Mouse (Mus musculus) granulocyte monocyte progenitor cell, adult 5-6 weeks (primary cell): ENCODE results near the gene Snrnp70. TPM values are rescaled to one million over a fixed set of nuclear protein-coding genes. Genes with fewer than 3 reads are reported as not detected.

Experiments
- ATAC-seq: replicated peaks from 2 replicates; pipeline ENCODE4 v1.8.0; 2016; ENCODE audit warnings: mild to moderate bottlenecking, moderate TSS enrichment, inconsistent platforms; ENCODE audit not compliant: poor library complexity, severe bottlenecking
- total RNA-seq, 2 experiments: library from RNA; stranded (forward) in 1 of 2; stranded (reverse) in 1 of 2; fragments of 200-712, 200-1000 nt in 1 of 2; fragments of >200 nt in 1 of 2; fragmentation: Nextera tagmentation in 1 of 2; gene quantifications; 2 replicates each; pipeline ENCODE4 v1.2.3; 2014 to 2017

Gene Snrnp70
- total RNA-seq, 2 experiments from 2014 or later: 259 to 382 TPM

DNA sequence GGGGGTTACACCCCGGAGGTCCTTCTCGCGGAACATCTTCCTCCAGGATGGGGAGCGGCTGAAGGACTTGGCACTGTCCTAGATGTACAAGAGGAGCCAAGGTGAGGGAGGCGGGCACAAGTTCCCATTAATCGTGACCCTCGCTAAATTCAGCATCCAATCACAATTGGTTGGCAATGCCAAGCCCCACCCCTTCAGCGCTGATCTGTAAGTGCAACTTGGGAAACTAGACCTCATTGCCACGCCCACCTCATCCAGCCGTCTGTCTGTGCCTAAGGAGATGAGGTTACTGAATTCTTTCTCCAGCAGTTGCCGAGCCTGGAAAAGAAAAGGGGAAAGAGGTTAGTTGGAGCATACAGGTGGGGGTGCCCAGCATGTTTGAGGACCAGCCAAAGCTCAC lies 54.9 kb downstream of the Snrnp70 start:
- peak; percentile 37 for ATAC-seq

DNA sequence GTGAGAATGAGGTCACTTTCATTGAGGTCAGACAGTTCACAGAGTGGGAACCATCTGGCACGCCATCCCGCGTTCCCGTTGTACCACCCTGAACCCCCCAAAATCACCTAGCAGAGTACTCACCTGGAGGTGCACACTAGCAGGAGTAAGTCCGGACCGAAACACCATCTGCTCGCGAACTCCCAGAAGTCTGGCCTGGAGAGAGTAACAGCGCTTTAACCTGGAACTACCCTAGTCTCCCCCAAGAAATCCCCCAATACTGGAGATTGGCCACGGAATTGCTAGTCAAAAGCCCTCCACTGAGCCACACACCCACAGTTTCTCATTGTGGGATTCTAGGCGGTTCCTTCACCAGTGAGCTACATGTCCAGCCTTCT lies 55.5 kb downstream of the Snrnp70 start:
- ATAC-seq: no peak

DNA sequence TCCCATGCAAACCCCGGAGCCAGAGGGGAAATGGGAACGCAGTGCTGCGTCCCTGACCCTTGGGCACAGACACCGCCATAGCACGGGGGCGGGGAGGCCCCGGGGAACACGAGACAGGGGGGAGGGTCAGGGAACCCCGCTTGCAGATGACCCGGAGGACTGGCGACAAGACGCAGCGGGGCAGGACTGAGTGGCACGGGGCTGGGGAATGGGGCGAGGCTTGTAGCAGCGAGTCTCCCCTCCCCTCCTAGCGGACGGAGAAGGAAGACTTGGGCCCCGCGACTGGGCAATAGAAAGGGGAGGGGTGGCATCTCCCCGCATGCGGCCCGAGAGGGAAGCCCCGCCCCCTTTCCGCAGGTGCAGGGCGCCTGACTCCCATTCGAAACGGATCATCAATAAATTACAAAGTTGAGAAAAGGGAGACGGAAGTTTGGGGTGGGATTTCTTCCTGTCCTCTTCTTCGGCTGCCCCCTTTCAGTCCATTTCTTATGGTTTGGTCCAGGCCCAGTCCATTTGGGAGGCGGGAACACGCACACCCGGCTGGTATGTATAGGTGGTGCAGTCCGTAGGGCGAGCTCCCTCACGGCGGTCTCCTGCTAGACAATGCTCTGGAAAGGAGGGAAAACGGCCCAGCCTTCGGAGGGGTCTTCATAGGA lies 56.0 kb downstream of the Snrnp70 start:
- ATAC-seq: peak; percentile 60

DNA sequence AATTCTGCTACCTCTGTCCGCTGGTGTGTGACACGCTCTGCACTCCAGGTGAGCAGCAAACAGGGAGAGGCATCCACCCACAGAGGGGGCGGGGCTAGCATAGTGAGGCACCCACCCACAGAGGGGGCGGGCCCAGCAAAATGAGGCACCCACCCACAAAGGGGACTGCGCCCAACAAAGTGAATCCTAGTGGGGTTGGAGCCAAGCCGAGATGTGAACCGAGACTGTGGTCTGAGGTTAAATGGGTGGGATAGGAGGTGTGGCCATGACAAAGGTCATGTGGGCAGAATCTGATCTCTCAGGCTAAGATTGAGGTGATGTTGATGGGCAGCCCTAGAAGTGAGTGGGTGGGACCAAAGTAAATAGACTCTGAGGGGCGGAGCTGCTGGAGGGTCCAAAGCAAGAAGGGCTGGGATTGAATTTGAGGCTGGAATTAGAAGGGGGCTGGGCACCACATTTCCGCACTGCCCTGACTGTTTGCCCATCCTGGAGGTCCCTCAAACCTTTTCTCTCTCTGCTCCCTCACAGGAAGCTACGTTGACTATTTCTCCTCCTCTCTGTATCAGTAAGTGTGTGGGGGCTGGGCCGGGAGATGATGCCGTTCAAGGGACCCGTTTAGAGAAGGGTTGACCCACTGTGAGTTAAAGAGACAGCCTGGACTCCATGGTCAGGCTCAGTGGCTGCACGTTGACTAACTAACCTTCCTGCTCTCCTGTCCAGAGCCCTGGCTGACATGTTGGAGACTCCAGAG lies 57.2 kb downstream of the Snrnp70 start:
- 0 out of 2 replicates have a peak, but pooled peaks have one; percentile 2 for ATAC-seq

DNA sequence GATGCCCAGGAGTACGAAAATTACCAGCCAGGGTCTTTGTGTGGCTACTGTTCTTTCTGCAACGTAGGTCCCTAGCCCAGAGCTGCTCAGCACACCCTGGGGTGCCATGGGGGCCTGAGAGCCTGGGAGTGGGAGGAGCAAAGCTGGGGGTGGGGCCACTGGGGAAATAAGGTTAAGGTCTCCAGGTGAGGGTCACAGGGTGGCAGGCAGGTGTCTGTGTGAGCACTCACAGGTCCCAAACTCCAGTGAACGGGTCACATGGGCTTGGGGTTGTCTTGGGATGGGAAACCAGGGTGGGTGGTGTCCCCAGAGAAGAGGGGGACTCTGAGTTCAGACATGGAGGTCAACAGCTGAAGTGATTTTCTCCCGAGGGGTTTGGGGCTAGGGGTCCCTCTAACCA lies 58.1 kb downstream of the Snrnp70 start:
- no peak for ATAC-seq

DNA sequence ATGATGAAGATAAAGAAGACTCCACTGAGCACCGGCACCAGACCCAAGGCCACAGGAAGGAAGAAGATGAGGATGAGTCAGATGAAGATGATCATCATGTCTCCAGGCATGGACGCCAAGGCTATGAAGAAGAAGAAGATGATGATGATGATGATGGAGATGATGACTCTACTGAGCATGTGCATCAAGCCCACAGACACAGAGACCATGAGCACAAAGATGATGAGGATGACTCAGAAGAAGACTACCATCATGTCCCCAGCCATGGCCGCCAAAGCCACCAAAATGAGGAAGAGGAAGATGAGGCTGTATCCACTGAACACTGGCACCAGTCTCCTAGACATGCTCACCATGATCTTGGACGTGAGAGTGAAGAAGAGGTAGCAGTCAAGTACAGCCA lies 59.2 kb downstream of the Snrnp70 start:
- no peak for ATAC-seq

DNA sequence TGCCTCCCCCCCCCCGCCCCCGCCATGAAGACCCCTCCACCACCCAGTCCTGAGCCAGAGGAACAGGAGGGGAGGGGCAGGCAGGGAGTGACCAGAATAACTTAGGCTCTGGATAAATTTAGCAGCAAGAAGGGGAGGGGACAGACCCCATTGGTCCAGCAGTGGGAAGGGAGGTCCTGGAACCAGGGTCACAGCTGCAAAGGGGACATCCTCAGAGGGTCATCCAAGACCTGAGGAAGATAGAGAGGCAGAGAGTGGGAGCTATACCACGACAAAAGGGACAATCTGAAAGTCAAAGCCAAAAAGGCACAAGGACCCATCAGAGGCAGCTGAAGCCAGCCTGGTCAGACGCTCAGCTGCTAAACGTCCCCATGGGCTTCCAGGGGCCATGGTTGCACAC lies 60.5 kb downstream of the Snrnp70 start, which contains the start of gene Hrc:
Gene Hrc, plus strand, starts transcription at position 235 of the 400 bp plus-strand sequence.
- ATAC-seq: no peak

DNA sequence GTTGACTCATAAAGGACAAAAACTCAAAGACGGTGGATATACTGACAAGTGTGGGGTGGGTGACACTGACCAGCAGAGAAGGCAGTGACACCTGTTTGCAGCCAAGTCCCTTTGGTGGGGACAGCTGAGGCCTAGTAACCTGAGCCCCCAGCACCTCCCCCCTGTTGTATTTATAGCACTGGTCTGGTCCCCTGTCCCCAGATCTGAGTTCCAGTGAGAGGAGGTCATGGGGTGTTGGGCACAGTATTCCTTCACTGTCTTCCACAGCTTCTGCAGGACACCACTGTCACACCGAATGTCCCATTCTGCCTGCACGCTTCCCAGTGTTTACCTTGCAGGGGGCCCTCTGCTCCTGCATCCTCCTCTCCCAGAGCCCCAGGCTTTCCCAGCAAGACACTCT lies 60.9 kb downstream of the Snrnp70 start:
- ATAC-seq: no peak

DNA sequence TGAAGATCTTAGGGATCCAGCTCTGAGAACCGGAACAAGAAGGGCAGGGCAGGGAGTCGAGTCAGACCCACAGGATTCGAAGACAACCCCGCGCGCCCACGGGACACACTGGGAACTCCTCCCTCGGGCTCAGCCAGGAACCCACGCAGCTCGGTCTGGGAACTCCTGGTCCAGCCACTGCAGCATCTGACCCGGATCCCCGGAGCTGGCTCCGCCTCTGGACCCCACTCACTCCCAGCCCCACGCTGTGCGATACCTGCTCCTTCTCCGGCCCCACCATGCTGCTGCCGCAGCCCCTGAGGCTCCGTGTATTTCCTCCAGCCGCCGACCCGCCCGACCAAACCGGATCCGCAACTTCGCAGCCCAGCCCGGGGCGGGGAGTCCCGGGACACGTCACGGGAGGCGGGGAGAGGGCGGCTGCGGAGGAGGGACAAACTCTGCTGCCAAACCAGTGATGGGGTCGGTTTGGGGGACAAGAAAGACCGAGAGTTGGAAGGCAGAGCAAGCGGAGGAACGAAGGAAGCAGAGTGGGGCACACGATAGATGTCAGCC lies 62.0 kb downstream of the Snrnp70 start, which contains the start of gene Trpm4:
Gene Trpm4, minus strand, starts transcription at position 350 of the 552 bp plus-strand sequence.
- ATAC-seq: peak; percentile 80

DNA sequence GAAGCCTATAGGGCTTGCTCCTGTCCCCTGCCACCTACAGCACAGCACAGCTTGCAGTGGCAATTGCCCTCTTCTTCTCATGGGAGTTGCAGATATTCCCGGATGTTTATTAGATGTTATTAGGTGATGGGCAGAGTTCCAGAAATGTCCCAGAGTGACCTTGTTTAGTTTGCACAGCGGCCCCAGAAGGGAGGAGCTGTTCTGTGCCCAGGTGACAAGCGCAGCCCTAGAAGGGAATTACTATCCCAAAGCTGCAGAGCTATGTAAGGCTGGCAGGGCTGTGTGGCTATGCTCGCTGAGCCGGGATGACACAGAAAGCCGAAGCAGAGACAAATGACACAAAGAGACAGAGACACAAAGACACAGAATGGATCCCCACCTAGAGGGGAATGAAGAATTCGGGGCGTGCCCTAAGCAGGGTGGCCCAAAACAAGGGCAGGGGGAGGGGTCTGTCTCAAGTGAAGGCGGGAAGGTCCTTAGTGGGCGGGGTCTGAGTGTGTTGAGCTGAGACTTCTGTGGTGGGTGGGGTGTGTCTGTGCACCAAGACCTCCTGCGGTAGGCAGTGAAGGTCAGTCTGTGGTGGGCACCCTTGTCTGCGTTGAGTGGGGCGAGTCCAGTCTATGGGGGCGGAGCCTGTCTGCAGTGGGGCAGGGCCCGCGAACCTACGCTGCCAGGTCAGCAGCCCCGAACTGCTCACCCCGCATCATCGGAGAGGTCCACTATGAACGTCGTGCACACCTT lies 62.7 kb downstream of the Snrnp70 start:
- peak; percentile 67 for ATAC-seq

DNA sequence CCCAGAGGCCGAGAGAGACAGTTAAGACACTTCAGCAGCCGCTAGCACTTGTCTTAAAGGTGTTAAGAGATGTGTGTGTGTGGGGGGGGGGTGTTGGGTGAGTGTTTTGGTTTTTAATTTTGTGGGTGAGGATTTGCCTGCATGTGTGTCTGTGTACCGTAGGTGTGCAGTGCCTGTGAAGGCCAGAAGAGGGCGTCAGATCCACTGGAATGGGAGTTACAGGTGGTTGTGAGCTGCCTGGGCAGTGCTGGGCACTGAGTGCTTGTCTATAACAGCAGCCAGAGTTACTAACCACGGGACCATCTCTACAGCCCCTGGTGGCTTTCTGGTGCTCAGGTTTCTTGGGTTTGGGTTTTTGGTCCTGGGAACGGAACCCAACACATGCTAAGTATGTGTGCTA lies 64.0 kb downstream of the Snrnp70 start:
- no peak for ATAC-seq

DNA sequence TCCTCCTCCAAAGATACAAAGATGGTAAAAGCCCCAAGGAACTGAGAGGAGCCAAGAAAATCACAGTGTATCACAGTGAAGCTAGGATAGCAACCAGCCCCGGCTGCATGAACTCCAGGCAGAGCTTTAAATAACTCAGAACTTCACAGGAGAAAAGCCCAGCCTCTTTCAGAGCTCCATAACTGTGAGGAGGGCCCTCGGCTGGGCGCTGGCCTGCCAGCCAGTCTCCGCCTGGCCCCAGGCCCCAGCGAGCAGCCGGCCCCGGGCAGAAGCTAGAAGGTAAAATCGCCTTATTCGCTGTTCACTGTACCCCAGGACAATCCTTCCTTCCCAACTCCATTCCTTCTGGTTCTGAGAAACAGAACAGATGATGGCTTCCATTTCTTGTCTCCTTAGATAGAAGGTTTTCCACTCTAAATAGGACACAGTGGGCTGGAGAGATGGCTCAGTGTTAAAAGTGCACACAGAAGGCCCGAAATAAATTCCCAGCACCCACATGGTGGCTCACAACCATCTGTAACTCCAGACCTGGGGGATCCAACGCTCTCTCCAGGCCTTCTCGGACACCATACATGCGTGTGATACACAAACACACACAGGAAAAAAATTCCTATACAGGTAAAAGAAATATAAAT lies 66.6 kb downstream of the Snrnp70 start:
- ATAC-seq: no peak

Other genes with a start within 250 kb of the Snrnp70 start
Only the 30 nearest of the 35 such genes appear.
- not detected in 2 replicates for gene Gfy, start 216.2 kb downstream of the Snrnp70 start, total RNA-seq (2014; fragmentation: Nextera tagmentation)
- not detected in 2 replicates for gene Gfy, start 216.2 kb downstream of the Snrnp70 start, total RNA-seq (2017)
- gene Pth2, start 214.7 kb downstream of the Snrnp70 start, total RNA-seq (2014; fragmentation: Nextera tagmentation): not detected in 2 replicates
- not detected in 2 replicates for gene Pth2, start 214.7 kb downstream of the Snrnp70 start, total RNA-seq (2017)
- gene Ccdc155, start 190.8 kb downstream of the Snrnp70 start, total RNA-seq (2014; fragmentation: Nextera tagmentation): not detected in 2 replicates
- gene Ccdc155, start 190.8 kb downstream of the Snrnp70 start, total RNA-seq (2017): 0.26 and 0.67 TPM in 2 replicates
- gene Dkkl1, start 183.6 kb downstream of the Snrnp70 start, total RNA-seq (2014; fragmentation: Nextera tagmentation): 2.3 and 9.5 TPM in 2 replicates
- gene Dkkl1, start 183.6 kb downstream of the Snrnp70 start, total RNA-seq (2017): 0.77 TPM in 1 of 2 replicates, not detected in the other
- gene Tead2, start 180.0 kb downstream of the Snrnp70 start, total RNA-seq (2014; fragmentation: Nextera tagmentation): 0.62 TPM in 1 of 2 replicates, not detected in the other
- not detected in 2 replicates for gene Tead2, start 180.0 kb downstream of the Snrnp70 start, total RNA-seq (2017)
- 104 and 177 TPM in 2 replicates for gene Cd37, start 156.6 kb downstream of the Snrnp70 start, total RNA-seq (2014; fragmentation: Nextera tagmentation)
- 59.5 and 69.2 TPM in 2 replicates for gene Cd37, start 156.6 kb downstream of the Snrnp70 start, total RNA-seq (2017)
- gene Slc6a16, start 154.7 kb downstream of the Snrnp70 start, total RNA-seq (2014; fragmentation: Nextera tagmentation): not detected in 2 replicates
- gene Slc6a16, start 154.7 kb downstream of the Snrnp70 start, total RNA-seq (2017): not detected in 2 replicates
- gene Slc6a21, start 118.2 kb downstream of the Snrnp70 start, total RNA-seq (2014; fragmentation: Nextera tagmentation): not detected in 2 replicates
- not detected in 2 replicates for gene Slc6a21, start 118.2 kb downstream of the Snrnp70 start, total RNA-seq (2017)
- 5.4 and 6.3 TPM in 2 replicates for gene Trpm4, start 62.0 kb downstream of the Snrnp70 start, total RNA-seq (2014; fragmentation: Nextera tagmentation)
- 2.4 and 3.9 TPM in 2 replicates for gene Trpm4, start 62.0 kb downstream of the Snrnp70 start, total RNA-seq (2017)
- gene Hrc, start 60.5 kb downstream of the Snrnp70 start, total RNA-seq (2014; fragmentation: Nextera tagmentation): not detected in 2 replicates
- not detected in 2 replicates for gene Hrc, start 60.5 kb downstream of the Snrnp70 start, total RNA-seq (2017)
- gene Ppfia3, start 28.7 kb downstream of the Snrnp70 start, total RNA-seq (2014; fragmentation: Nextera tagmentation): 1.2 TPM in 1 of 2 replicates, not detected in the other
- gene Ppfia3, start 28.7 kb downstream of the Snrnp70 start, total RNA-seq (2017): not detected in 2 replicates
- not detected in 2 replicates for gene Lin7b, start 25.2 kb downstream of the Snrnp70 start, total RNA-seq (2014; fragmentation: Nextera tagmentation)
- gene Lin7b, start 25.2 kb downstream of the Snrnp70 start, total RNA-seq (2017): 1.9 TPM in 1 of 2 replicates, not detected in the other
- gene Kcna7, start 9.9 kb upstream of the Snrnp70 start, total RNA-seq (2014; fragmentation: Nextera tagmentation): not detected in 2 replicates
- gene Kcna7, start 9.9 kb upstream of the Snrnp70 start, total RNA-seq (2017): not detected in 2 replicates
- not detected in 2 replicates for gene Ntf5, start 18.0 kb upstream of the Snrnp70 start, total RNA-seq (2014; fragmentation: Nextera tagmentation)
- not detected in 2 replicates for gene Ntf5, start 18.0 kb upstream of the Snrnp70 start, total RNA-seq (2017)
- gene Lhb, start 25.1 kb upstream of the Snrnp70 start, total RNA-seq (2014; fragmentation: Nextera tagmentation): not detected in 2 replicates
- gene Lhb, start 25.1 kb upstream of the Snrnp70 start, total RNA-seq (2017): not detected in 2 replicates
- gene Gys1, start 39.1 kb upstream of the Snrnp70 start, total RNA-seq (2014; fragmentation: Nextera tagmentation): 27.1 and 32.4 TPM in 2 replicates
- gene Gys1, start 39.1 kb upstream of the Snrnp70 start, total RNA-seq (2017): 20.3 and 21.3 TPM in 2 replicates
- 90.0 and 147 TPM in 2 replicates for gene Ruvbl2, start 42.4 kb upstream of the Snrnp70 start, total RNA-seq (2014; fragmentation: Nextera tagmentation)
- 191 and 250 TPM in 2 replicates for gene Ruvbl2, start 42.4 kb upstream of the Snrnp70 start, total RNA-seq (2017)
- gene Ftl1, start 64.1 kb upstream of the Snrnp70 start, total RNA-seq (2014; fragmentation: Nextera tagmentation): 1,113 and 1,886 TPM in 2 replicates
- 1,040 and 1,064 TPM in 2 replicates for gene Ftl1, start 64.1 kb upstream of the Snrnp70 start, total RNA-seq (2017)
- 39.3 and 51.9 TPM in 2 replicates for gene Bax, start 71.2 kb upstream of the Snrnp70 start, total RNA-seq (2014; fragmentation: Nextera tagmentation)
- gene Bax, start 71.2 kb upstream of the Snrnp70 start, total RNA-seq (2017): 28.7 and 34.2 TPM in 2 replicates
- gene Tulp2, start 86.1 kb upstream of the Snrnp70 start, total RNA-seq (2014; fragmentation: Nextera tagmentation): not detected in 2 replicates
- gene Tulp2, start 86.1 kb upstream of the Snrnp70 start, total RNA-seq (2017): not detected in 2 replicates
- not detected in 2 replicates for gene Gm45808, start 91.1 kb upstream of the Snrnp70 start, total RNA-seq (2014; fragmentation: Nextera tagmentation)
- not detected in 2 replicates for gene Gm45808, start 91.1 kb upstream of the Snrnp70 start, total RNA-seq (2017)
- gene Dhdh, start 93.1 kb upstream of the Snrnp70 start, total RNA-seq (2014; fragmentation: Nextera tagmentation): 29.3 and 31.1 TPM in 2 replicates
- 18.4 and 20.2 TPM in 2 replicates for gene Dhdh, start 93.1 kb upstream of the Snrnp70 start, total RNA-seq (2017)
- 184 and 207 TPM in 2 replicates for gene Nucb1, start 114.7 kb upstream of the Snrnp70 start, total RNA-seq (2014; fragmentation: Nextera tagmentation)
- 316 and 398 TPM in 2 replicates for gene Nucb1, start 114.7 kb upstream of the Snrnp70 start, total RNA-seq (2017)
- gene Ppp1r15a, start 130.5 kb upstream of the Snrnp70 start, total RNA-seq (2014; fragmentation: Nextera tagmentation): 8.3 and 22.1 TPM in 2 replicates
- 51.1 and 54.9 TPM in 2 replicates for gene Ppp1r15a, start 130.5 kb upstream of the Snrnp70 start, total RNA-seq (2017)
- gene Plekha4, start 130.6 kb upstream of the Snrnp70 start, total RNA-seq (2014; fragmentation: Nextera tagmentation): not detected in 2 replicates
- 0.26 TPM in 1 of 2 replicates, not detected in the other for gene Plekha4, start 130.6 kb upstream of the Snrnp70 start, total RNA-seq (2017)
- gene Hsd17b14, start 159.2 kb upstream of the Snrnp70 start, total RNA-seq (2014; fragmentation: Nextera tagmentation): 4.4 TPM in 1 of 2 replicates, not detected in the other
- 0.26 and 0.41 TPM in 2 replicates for gene Hsd17b14, start 159.2 kb upstream of the Snrnp70 start, total RNA-seq (2017)
- gene Bcat2, start 174.4 kb upstream of the Snrnp70 start, total RNA-seq (2014; fragmentation: Nextera tagmentation): 69.1 and 81.6 TPM in 2 replicates
- gene Bcat2, start 174.4 kb upstream of the Snrnp70 start, total RNA-seq (2017): 38.9 and 42.7 TPM in 2 replicates
- gene Fgf21, start 219.7 kb upstream of the Snrnp70 start, total RNA-seq (2014; fragmentation: Nextera tagmentation): not detected in 2 replicates
- not detected in 2 replicates for gene Fgf21, start 219.7 kb upstream of the Snrnp70 start, total RNA-seq (2017)
- not detected in 2 replicates for gene Fut1, start 221.5 kb upstream of the Snrnp70 start, total RNA-seq (2014; fragmentation: Nextera tagmentation)
- gene Fut1, start 221.5 kb upstream of the Snrnp70 start, total RNA-seq (2017): not detected in 2 replicates
- not detected in 2 replicates for gene Izumo1, start 226.1 kb upstream of the Snrnp70 start, total RNA-seq (2014; fragmentation: Nextera tagmentation)
- gene Izumo1, start 226.1 kb upstream of the Snrnp70 start, total RNA-seq (2017): 0.34 TPM in 1 of 2 replicates, not detected in the other